Mouse (Mus musculus): Measurements from ENCODE around the gene Bcl11b. TPM values are rescaled to one million over a fixed set of nuclear protein-coding genes. Genes with fewer than 3 reads are reported as not detected.

Gene Bcl11b
- total and polyA plus RNA-seq, 3 experiments = not detected

DNA sequence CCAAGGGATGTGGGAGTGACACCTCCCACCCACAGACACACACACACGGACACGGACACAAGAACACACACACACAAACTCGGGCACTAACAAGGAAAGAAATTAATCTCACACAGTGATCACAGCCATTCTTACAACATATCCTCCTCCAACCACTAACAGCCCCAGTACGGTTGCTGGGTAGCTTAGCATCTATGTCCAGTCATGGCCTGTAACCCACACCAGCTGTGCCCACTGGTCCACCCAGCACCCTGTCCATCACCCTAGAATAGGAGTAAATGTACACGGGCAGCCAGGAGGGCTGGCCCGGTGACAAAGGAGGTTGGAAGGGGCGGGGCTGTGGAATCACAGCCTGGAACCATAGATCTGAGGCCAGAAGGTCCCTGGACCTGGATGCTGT, 74.5 kb downstream of the Bcl11b start:
- no peaks in the 10 kb centered on the region for H3K4me1 ChIP-seq (ENCODE audit: control insufficient read depth in 1 of 2, insufficient read depth in 2 of 2)
- DNase-seq (ENCODE audit: extremely low read depth) = no peak
- dilution Hi-C loops (cut with MboI; ENCODE audit: extremely low pct_ligation_motif_present, extremely low pct_unique_long_range_greater_than_20kb, low sequenced_read_pairs) = no loop called here
- H3K9me3 ChIP-seq (replicated peaks; ENCODE audit: low read length) = peaks cover 93% of the 10 kb centered on the region
- in situ Hi-C loops (cut with MboI; ENCODE audit: low pct_ligation_motif_present, low pct_unique_long_range_greater_than_20kb, low sequenced_read_pairs) = no loop called here
- H3K36me3 ChIP-seq (replicated peaks in 1 of 2; ENCODE audit: control insufficient read depth in 1 of 2, insufficient read depth in 1 of 2, low read length in 1 of 2) = no peaks in the 10 kb centered on the region
- TF ChIP-seq EP300 (IDR thresholded peaks at IDR 0.05; ENCODE audit: low read length) = no peak
- no peak for TF ChIP-seq ETS1 (conservative IDR thresholded peaks at IDR 0.05; ENCODE audit: low read depth, low read length)
- TF ChIP-seq MYC (IDR thresholded peaks at IDR 0.05; ENCODE audit: low read depth, low read length) = no peak
- no peak for TF ChIP-seq SIN3A (IDR thresholded peaks at IDR 0.05; ENCODE audit: low read length)
- no peak for TF ChIP-seq POLR2A (IDR thresholded peaks at IDR 0.05; ENCODE audit: low read depth, low read length)
- TF ChIP-seq BHLHE40 (IDR thresholded peaks at IDR 0.05; ENCODE audit: low read depth, low read length) = no peak
- no peak for TF ChIP-seq ZC3H11A (IDR thresholded peaks at IDR 0.05; ENCODE audit: low read depth, low read length)
- TF ChIP-seq RCOR1 (conservative IDR thresholded peaks at IDR 0.05; ENCODE audit: low read depth, low read length) = no peak
- no peak overlapping the region for H3K4me2 ChIP-seq (ENCODE audit: insufficient read depth, low read depth, poor library complexity, severe bottlenecking)
- no peak overlapping the region for H3K9ac ChIP-seq (ENCODE audit: insufficient read depth, low read depth)
- H3K27ac ChIP-seq (ENCODE audit: insufficient read depth, low read depth) = no peak overlapping the region
- H3K79me2 ChIP-seq (replicated peaks; ENCODE audit: control insufficient read depth, extremely low read depth, insufficient read depth, poor library complexity, severe bottlenecking) = no peaks in the 10 kb centered on the region
- no peak overlapping the region for H3K4me3 ChIP-seq (replicated peaks in 1 of 3; ENCODE audit: low read depth in 2 of 3, low read length in 2 of 3, poor library complexity in 1 of 3)
- H3K27me3 ChIP-seq (replicated peaks) = no peaks in the 10 kb centered on the region

DNA sequence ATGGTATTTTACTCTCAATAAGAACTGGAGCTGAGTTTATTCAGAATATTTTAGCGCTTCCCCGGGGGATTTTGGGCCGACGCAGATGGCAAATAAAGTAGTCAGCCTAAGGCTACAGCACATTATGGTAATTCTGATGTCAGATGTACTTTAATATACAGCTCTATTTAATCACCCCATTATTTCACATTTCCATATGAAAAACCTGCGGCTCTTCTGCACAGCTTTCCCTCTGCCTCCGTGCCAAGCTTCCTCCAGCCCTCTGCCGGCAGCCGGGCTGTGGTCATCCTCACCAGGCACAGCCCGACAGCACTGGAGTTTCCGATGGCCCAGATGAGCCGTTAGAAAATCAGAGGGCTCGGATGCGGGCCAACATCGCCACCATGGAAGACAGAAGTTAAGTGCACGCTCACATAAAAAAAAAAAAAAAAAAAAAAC, 74.9 kb downstream of the Bcl11b start:
- peaks cover 92% of the 10 kb centered on the region for H3K9me3 ChIP-seq (replicated peaks; ENCODE audit: low read length)
- H3K4me2 ChIP-seq (ENCODE audit: insufficient read depth, low read depth, poor library complexity, severe bottlenecking) = no peak overlapping the region
- no peaks in the 10 kb centered on the region for H3K36me3 ChIP-seq (replicated peaks in 1 of 2; ENCODE audit: control insufficient read depth in 1 of 2, insufficient read depth in 1 of 2, low read length in 1 of 2)
- no peak overlapping the region for H3K4me3 ChIP-seq (replicated peaks in 1 of 3; ENCODE audit: low read depth in 2 of 3, low read length in 2 of 3, poor library complexity in 1 of 3)
- H3K27me3 ChIP-seq (replicated peaks) = no peaks in the 10 kb centered on the region
- H3K4me1 ChIP-seq (ENCODE audit: control insufficient read depth in 1 of 2, insufficient read depth in 2 of 2) = no peaks in the 10 kb centered on the region
- in situ Hi-C loops (cut with MboI; ENCODE audit: low pct_ligation_motif_present, low pct_unique_long_range_greater_than_20kb, low sequenced_read_pairs) = no loop called here
- no peak overlapping the region for H3K27ac ChIP-seq (ENCODE audit: insufficient read depth, low read depth)
- no peak overlapping the region for H3K9ac ChIP-seq (ENCODE audit: insufficient read depth, low read depth)
- no peaks in the 10 kb centered on the region for H3K79me2 ChIP-seq (replicated peaks; ENCODE audit: control insufficient read depth, extremely low read depth, insufficient read depth, poor library complexity, severe bottlenecking)
- no peak for DNase-seq (ENCODE audit: extremely low read depth)
- TF ChIP-seq SIN3A (IDR thresholded peaks at IDR 0.05; ENCODE audit: low read length) (no peak), RAD21 (IDR thresholded peaks at IDR 0.05; ENCODE audit: low read depth, low read length) (no peak)
- dilution Hi-C loops (cut with MboI; ENCODE audit: extremely low pct_ligation_motif_present, extremely low pct_unique_long_range_greater_than_20kb, low sequenced_read_pairs) = no loop called here

DNA sequence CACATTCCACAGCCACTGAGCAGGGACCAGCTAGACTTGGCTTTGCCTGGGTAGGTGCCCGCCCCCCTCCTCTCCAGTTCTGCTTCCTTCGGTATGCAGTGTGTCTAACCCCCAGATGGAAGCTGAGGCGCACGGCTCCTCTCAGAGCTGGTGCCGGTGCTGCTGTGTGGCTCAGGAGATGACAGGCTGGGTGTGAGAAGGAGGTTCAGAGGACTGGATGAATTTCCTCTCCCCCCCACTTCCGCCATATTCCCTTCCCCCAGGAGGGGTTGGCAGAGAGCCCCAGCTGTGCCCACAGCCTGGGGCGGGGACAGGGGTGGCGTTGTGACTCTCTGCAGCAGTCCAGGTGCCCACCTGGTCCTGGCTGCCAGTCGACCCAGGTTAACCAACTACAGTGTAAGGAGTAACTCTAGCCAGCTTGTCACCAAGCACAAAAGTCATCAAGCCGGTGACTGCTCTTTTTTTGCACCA, 75.4 kb downstream of the Bcl11b start:
- no peaks in the 10 kb centered on the region for H3K79me2 ChIP-seq (replicated peaks; ENCODE audit: control insufficient read depth, extremely low read depth, insufficient read depth, poor library complexity, severe bottlenecking)
- H3K9ac ChIP-seq (ENCODE audit: insufficient read depth, low read depth) = no peak overlapping the region
- dilution Hi-C loops (cut with MboI; ENCODE audit: extremely low pct_ligation_motif_present, extremely low pct_unique_long_range_greater_than_20kb, low sequenced_read_pairs) = no loop called here
- TF ChIP-seq RAD21 (IDR thresholded peaks at IDR 0.05; ENCODE audit: low read depth, low read length) (no peak), NELFE (IDR thresholded peaks at IDR 0.05; ENCODE audit: low read depth, low read length) (no peak), UBTF (IDR thresholded peaks at IDR 0.05; ENCODE audit: low read depth, low read length) (no peak), PAX5 (IDR thresholded peaks at IDR 0.05; ENCODE audit: low read length) (no peak), RCOR1 (conservative IDR thresholded peaks at IDR 0.05; ENCODE audit: low read depth, low read length) (no peak), USF2 (conservative IDR thresholded peaks at IDR 0.05; ENCODE audit: low read depth, low read length) (no peak)
- H3K27me3 ChIP-seq (replicated peaks) = no peaks in the 10 kb centered on the region
- no peak overlapping the region for H3K4me2 ChIP-seq (ENCODE audit: insufficient read depth, low read depth, poor library complexity, severe bottlenecking)
- in situ Hi-C loops (cut with MboI; ENCODE audit: low pct_ligation_motif_present, low pct_unique_long_range_greater_than_20kb, low sequenced_read_pairs) = no loop called here
- no peak for DNase-seq (ENCODE audit: extremely low read depth)
- peaks cover 92% of the 10 kb centered on the region for H3K9me3 ChIP-seq (replicated peaks; ENCODE audit: low read length)
- no peaks in the 10 kb centered on the region for H3K36me3 ChIP-seq (replicated peaks in 1 of 2; ENCODE audit: control insufficient read depth in 1 of 2, insufficient read depth in 1 of 2, low read length in 1 of 2)
- no peak overlapping the region for H3K4me3 ChIP-seq (replicated peaks in 1 of 3; ENCODE audit: low read depth in 2 of 3, low read length in 2 of 3, poor library complexity in 1 of 3)
- no peak overlapping the region for H3K27ac ChIP-seq (ENCODE audit: insufficient read depth, low read depth)
- no peaks in the 10 kb centered on the region for H3K4me1 ChIP-seq (ENCODE audit: control insufficient read depth in 1 of 2, insufficient read depth in 2 of 2)
